Mouse (Mus musculus): ENCODE results near the gene Pparg.
A peak's percentile ranks its signal among the peaks of the same experiment; 100 is the strongest.

The Pparg gene

GRCm38 (mm10) chr6:115361606-115362462 lies 1.1 kb downstream of the Pparg start:
- peak; percentile 3 for DNase-seq (ENCODE audit: low read depth)

- no peak for DNase-seq (ENCODE audit: low read depth)
Observed at GRCm38 (mm10) chr6:115366869-115367610, 6.3 kb downstream of the Pparg start.

GRCm38 (mm10) chr6:115374871-115375852 lies 14.4 kb downstream of the Pparg start:
- DNase-seq (ENCODE audit: low read depth), result no peak

GRCm38 (mm10) chr6:115380596-115380995 lies 19.8 kb downstream of the Pparg start:
- no peak for DNase-seq (ENCODE audit: low read depth)

GRCm38 (mm10) chr6:115382712-115383111 lies 22.0 kb downstream of the Pparg start:
- DNase-seq (ENCODE audit: low read depth), result no peak

- no peak for DNase-seq (ENCODE audit: low read depth)
Observed at GRCm38 (mm10) chr6:115389945-115390540, 29.3 kb downstream of the Pparg start.

GRCm38 (mm10) chr6:115396911-115397310 lies 36.2 kb downstream of the Pparg start:
- no peak for DNase-seq (ENCODE audit: low read depth)

- no peak for DNase-seq (ENCODE audit: low read depth)
Observed at GRCm38 (mm10) chr6:115404354-115404753, 43.6 kb downstream of the Pparg start.

- DNase-seq (ENCODE audit: low read depth), result no peak
Observed at GRCm38 (mm10) chr6:115411477-115411876, 50.7 kb downstream of the Pparg start.

- no peak for DNase-seq (ENCODE audit: low read depth)
Observed at GRCm38 (mm10) chr6:115418171-115418570, 57.4 kb downstream of the Pparg start.

- DNase-seq (ENCODE audit: low read depth), result no peak
Observed at GRCm38 (mm10) chr6:115418964-115419363, 58.2 kb downstream of the Pparg start.

- no peak for DNase-seq (ENCODE audit: low read depth)
Observed at GRCm38 (mm10) chr6:115420963-115421362, 60.2 kb downstream of the Pparg start.

- DNase-seq (ENCODE audit: low read depth), result no peak
Observed at GRCm38 (mm10) chr6:115421665-115422064, 60.9 kb downstream of the Pparg start.

- DNase-seq (ENCODE audit: low read depth), result no peak
Observed at GRCm38 (mm10) chr6:115424433-115424832, 63.7 kb downstream of the Pparg start.

GRCm38 (mm10) chr6:115432726-115433125 lies 72.0 kb downstream of the Pparg start:
- DNase-seq (ENCODE audit: low read depth), result no peak

GRCm38 (mm10) chr6:115434054-115434453 lies 73.3 kb downstream of the Pparg start:
- no peak for DNase-seq (ENCODE audit: low read depth)

- no peak for DNase-seq (ENCODE audit: low read depth)
Observed at GRCm38 (mm10) chr6:115434816-115435215, 74.1 kb downstream of the Pparg start.

GRCm38 (mm10) chr6:115440231-115441006 lies 79.7 kb downstream of the Pparg start:
- DNase-seq (ENCODE audit: low read depth), result peak; percentile 6

GRCm38 (mm10) chr6:115452501-115452900 lies 91.8 kb downstream of the Pparg start:
- DNase-seq (ENCODE audit: low read depth), result no peak

GRCm38 (mm10) chr6:115462743-115463337 lies 102.1 kb downstream of the Pparg start:
- DNase-seq (ENCODE audit: low read depth), result no peak

All from induced T-regulatory cell, adult 2 months (primary cell).